Mouse (Mus musculus) heart, adult 2 months (tissue): ENCODE results near the gene Kmt5b.

ENCODE experiments used
- CTCF ChIP-seq: fragments of 200-600 bp; IDR thresholded peaks from 2 replicates; pipeline ENCODE4 v1.8.1; 2022; ENCODE audit warnings: antibody characterized with exemption, mild to moderate bottlenecking, moderate library complexity
- POLR2A ChIP-seq: fragments of 200-500 bp; IDR thresholded peaks from 2 replicates; pipeline ENCODE4 v1.6.1; 2011; ENCODE audit warnings: mild to moderate bottlenecking, low read depth, low read length, control low read depth; ENCODE audit not compliant: insufficient read depth

DNA sequence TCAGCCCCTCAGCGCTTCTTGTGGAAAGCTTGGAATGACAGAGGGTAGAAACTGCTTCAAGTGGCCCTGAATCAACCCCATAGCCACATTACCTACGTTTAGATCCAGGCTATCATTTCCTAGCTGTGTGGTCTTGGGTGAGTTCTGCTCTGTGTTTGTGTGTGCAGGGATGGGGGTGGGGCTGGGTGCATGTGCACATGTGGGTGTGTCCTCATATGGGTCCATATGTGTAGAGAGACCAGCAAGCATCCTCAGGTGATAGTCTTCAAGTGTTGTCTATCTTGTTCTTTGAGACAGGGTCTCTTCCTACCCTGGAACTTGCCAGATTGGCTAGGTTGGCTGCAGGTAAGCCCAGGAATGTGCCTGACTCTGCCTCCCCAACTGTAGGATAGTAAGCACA is 82.0 kb downstream of the Kmt5b start:
- TF ChIP-seq POLR2A (no peak), CTCF (no peak)
